Mouse (Mus musculus) kidney, adult 2 months (tissue): ENCODE measurements around the gene Gpat3.

Experiments
- CTCF ChIP-seq: fragments of 200-500 bp; conservative IDR thresholded peaks from 2 replicates; pipeline ENCODE4 v1.5.1; 2011; ENCODE audit warnings: low read depth, mild to moderate bottlenecking, control low read depth, low read length, moderate library complexity, mixed read lengths; ENCODE audit not compliant: insufficient read depth, insufficient read length
- POLR2A ChIP-seq: fragments of 200-500 bp; IDR thresholded peaks from one replicate; pipeline ENCODE4 v1.6.1; 2011; ENCODE audit warnings: low read depth, low read length, control low read depth

GRCm38 (mm10) chr5:100913274-100913673 lies 67.8 kb downstream of the Gpat3 start:
- TF ChIP-seq POLR2A (no peak), CTCF (no peak)
